Mouse (Mus musculus): ENCODE data around the gene Dhx16. TPM values are rescaled to one million over a fixed set of nuclear protein-coding genes. Genes with fewer than 3 reads are reported as not detected.

Dhx16 gene
- polyA plus RNA-seq (2016; fragmentation: Nextera tagmentation; extraction: Ambion mirVana), result 58.4 and 62.4 TPM in 2 replicates

GRCm38 (mm10) chr17:35879245-35880057 is at the start of gene Dhx16:
Gene Dhx16 (plus strand): TSS chr17:35879819.
- 6% methylated on average over 66 of the region's 66 CpGs for WGBS
- H3K27ac ChIP-seq, result peak within 1 kb of the TSS; percentile 86

DNA sequence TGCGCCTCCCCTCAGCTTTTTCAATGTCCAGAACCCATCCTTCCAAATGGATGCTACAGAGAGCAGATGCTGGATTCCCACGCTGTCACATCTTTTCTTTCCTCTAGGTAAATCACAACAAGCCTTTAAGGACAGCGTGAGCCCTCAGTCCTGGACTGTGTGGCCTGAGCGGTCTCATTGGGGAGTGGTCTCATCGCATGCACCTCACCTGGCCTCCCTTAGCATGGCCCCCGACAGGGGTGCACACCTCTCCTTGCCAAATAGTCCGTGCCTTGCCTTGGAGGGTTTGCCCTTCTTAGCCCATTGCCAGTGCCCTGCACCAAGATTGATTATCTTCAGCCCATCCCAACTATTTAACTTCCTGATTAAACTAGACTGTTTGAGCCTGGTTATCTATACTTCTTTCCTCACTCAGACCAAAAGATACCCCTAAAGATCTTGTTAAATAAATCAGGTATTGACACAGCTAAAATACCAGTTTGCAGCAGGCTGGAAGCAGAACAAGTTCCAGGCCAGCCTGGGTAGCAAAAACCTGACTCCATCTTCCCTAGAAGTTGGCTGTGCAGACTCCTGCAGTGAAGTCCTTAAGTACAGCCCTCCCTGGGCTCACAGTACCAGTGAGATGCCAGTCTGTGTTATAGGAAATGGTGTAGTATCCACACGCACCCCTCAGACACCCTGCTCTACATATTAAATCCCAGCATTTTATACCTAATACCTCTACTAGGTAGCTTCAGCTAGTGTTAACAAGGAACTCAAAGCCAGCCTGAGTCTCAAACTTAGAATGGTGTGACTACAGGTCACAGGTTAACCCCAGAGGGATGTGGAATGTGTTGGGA is 47.0 kb upstream of the Dhx16 start:
- 70% methylated on average over 8 of the region's 8 CpGs for WGBS
- Histone ChIP-seq H3K4me3 (0 out of 2 replicates have a peak overlapping the region, but pooled peaks have one; percentile 6), H3K27ac (no peak overlapping the region), H3K27me3 (ENCODE audit: low read depth, poor library complexity, severe bottlenecking) (no peaks in the 10 kb centered on the region), H3K4me1 (peaks cover 31% of the 10 kb centered on the region), H3K36me3 (peaks cover 80% of the 10 kb centered on the region), H3K9me3 (replicated peaks) (no peaks in the 10 kb centered on the region)
- DNase-seq (ENCODE audit: low spot score), result no peak

More at GRCm38 (mm10) chr17:35879245-35880057, at the start of gene Dhx16:
- Histone ChIP-seq H3K4me3 (peak within 1 kb of the TSS; percentile 98), H3K9me3 (replicated peaks) (no peaks in the 10 kb centered on the region), H3K27me3 (ENCODE audit: low read depth, poor library complexity, severe bottlenecking) (no peaks in the 10 kb centered on the region), H3K4me1 (peaks cover 12% of the 10 kb centered on the region), H3K36me3 (peaks cover 58% of the 10 kb centered on the region)
- DNase-seq (ENCODE audit: low spot score), result peak; percentile 98

- H3K9me3 ChIP-seq (replicated peaks), result no peaks in the 10 kb centered on the region
- 20% methylated on average over 5 of the region's 5 CpGs for WGBS
- peaks cover 73% of the 10 kb centered on the region for H3K36me3 ChIP-seq
- 0 out of 2 replicates have a peak overlapping the region, but pooled peaks have one; percentile 6 for H3K4me3 ChIP-seq
- no peaks in the 10 kb centered on the region for H3K27me3 ChIP-seq (ENCODE audit: low read depth, poor library complexity, severe bottlenecking)
- no peak overlapping the region for H3K27ac ChIP-seq
- peaks cover 31% of the 10 kb centered on the region for H3K4me1 ChIP-seq
- DNase-seq (ENCODE audit: low spot score), result peak; percentile 55
Observed at GRCm38 (mm10) chr17:35833239-35833751, 46.3 kb upstream of the Dhx16 start.

DNA sequence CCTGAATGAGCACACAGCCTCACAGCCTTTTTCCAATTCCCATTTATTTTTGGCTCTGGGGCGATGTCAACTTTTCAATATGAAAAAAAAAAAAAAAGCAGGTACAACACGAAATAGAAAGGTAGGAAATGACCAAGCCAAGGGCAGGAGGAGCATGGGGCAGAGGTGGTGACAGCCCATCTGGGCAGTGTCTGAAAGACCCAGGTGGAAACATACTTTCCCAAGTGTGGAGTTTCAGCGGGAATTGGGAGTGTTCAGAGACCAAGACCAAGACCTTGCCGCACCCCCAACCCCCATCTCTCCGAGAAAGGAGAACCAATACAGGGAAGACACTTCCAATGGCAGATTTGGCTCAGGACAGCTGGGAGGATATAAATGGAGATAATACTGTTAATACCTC is 45.7 kb upstream of the Dhx16 start:
- Histone ChIP-seq H3K9me3 (replicated peaks) (no peaks in the 10 kb centered on the region), H3K36me3 (peaks cover 69% of the 10 kb centered on the region), H3K27me3 (ENCODE audit: low read depth, poor library complexity, severe bottlenecking) (no peaks in the 10 kb centered on the region), H3K27ac (no peak overlapping the region), H3K4me1 (peaks cover 33% of the 10 kb centered on the region), H3K4me3 (peak overlapping the region; percentile 85)
- DNase-seq (ENCODE audit: low spot score), result no peak
- 67% methylated on average over 5 of the region's 5 CpGs for WGBS

DNA sequence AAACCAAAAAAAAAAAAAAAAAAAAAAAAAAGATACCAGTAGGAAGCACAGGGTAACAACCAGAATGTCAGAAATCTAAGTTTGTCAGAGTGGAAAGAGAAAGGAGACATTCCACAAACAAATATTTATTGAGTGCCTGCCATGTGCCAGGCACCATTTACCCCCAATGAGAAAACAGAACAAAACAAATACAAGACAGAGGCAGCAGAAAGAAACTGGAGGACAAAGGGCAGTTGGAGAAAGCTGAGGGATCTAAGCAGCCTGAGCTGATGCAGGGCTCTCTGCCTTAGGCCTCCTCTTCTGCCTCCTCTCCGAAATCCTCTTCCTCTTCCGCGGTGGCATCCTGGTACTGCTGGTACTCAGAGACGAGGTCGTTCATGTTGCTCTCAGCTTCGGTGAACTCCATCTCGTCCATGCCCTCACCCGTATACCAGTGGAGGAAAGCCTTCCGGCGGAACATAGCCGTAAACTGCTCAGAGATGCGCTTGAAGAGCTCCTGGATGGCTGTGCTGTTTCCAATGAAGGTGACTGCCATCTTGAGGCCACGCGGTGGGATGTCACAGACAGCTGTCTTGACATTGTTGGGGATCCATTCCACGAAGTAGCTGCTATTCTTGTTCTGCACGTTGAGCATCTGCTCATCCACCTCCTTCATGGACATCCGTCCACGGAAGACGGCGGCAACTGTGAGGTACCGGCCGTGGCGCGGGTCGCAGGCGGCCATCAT is 44.8 kb upstream of the Dhx16 start:
- no peaks in the 10 kb centered on the region for H3K9me3 ChIP-seq (replicated peaks)
- WGBS, result 87% methylated on average over 26 of the region's 26 CpGs
- peaks cover 33% of the 10 kb centered on the region for H3K4me1 ChIP-seq
- H3K27ac ChIP-seq, result no peak overlapping the region
- peaks cover 65% of the 10 kb centered on the region for H3K36me3 ChIP-seq
- DNase-seq (ENCODE audit: low spot score), result no peak
- H3K27me3 ChIP-seq (ENCODE audit: low read depth, poor library complexity, severe bottlenecking), result no peaks in the 10 kb centered on the region
- H3K4me3 ChIP-seq, result peak overlapping the region; percentile 85

DNA sequence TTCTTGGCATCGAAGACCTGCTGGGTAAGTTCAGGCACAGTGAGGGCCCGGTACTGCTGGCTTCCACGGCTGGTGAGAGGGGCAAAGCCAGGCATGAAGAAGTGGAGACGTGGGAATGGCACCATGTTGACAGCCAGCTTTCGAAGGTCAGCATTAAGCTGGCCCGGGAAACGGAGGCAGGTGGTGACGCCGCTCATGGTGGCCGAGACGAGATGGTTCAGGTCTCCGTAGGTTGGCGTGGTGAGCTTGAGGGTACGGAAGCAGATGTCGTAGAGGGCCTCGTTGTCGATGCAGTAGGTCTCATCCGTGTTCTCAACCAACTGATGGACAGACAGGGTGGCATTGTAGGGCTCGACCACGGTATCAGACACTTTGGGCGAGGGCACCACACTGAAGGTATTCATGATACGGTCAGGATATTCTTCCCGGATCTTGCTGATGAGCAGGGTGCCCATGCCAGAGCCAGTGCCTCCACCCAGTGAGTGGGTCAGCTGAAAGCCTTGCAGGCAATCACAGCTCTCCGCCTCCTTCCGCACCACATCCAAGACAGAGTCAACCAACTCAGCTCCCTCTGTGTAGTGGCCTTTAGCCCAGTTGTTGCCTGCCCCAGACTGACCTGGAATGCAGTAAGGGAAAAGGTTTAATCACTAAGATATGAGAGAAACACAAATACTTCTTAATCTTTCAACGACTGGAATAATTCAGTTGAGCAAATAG is 44.0 kb upstream of the Dhx16 start:
- Histone ChIP-seq H3K9me3 (replicated peaks) (no peaks in the 10 kb centered on the region), H3K4me3 (peak overlapping the region; percentile 85), H3K27me3 (ENCODE audit: low read depth, poor library complexity, severe bottlenecking) (no peaks in the 10 kb centered on the region), H3K36me3 (peaks cover 64% of the 10 kb centered on the region), H3K27ac (peak overlapping the region; percentile 98; the same call in 1 of the 2 replicates), H3K4me1 (peaks cover 28% of the 10 kb centered on the region)
- 87% methylated on average over 26 of the region's 26 CpGs for WGBS
- no peak for DNase-seq (ENCODE audit: low spot score)

- DNase-seq (ENCODE audit: low spot score), result peak; percentile 67
- Histone ChIP-seq H3K9me3 (replicated peaks) (no peaks in the 10 kb centered on the region), H3K4me1 (peaks cover 28% of the 10 kb centered on the region), H3K27ac (peak overlapping the region; percentile 98), H3K4me3 (peak overlapping the region; percentile 85), H3K27me3 (ENCODE audit: low read depth, poor library complexity, severe bottlenecking) (no peaks in the 10 kb centered on the region), H3K36me3 (peaks cover 57% of the 10 kb centered on the region)
- 9% methylated on average over 24 of the region's 24 CpGs for WGBS
Observed at GRCm38 (mm10) chr17:35836178-35836965, 43.2 kb upstream of the Dhx16 start.

- peak; percentile 95 for DNase-seq (ENCODE audit: low spot score)
- peak overlapping the region; percentile 85 for H3K4me3 ChIP-seq
- H3K27me3 ChIP-seq (ENCODE audit: low read depth, poor library complexity, severe bottlenecking), result no peaks in the 10 kb centered on the region
- peak overlapping the region; percentile 98 for H3K27ac ChIP-seq
- H3K36me3 ChIP-seq, result peaks cover 50% of the 10 kb centered on the region
- no peaks in the 10 kb centered on the region for H3K9me3 ChIP-seq (replicated peaks)
- H3K4me1 ChIP-seq, result peaks cover 28% of the 10 kb centered on the region
- WGBS, result 0% methylated on average over 25 of the region's 25 CpGs
Observed at GRCm38 (mm10) chr17:35836991-35837422, 42.6 kb upstream of the Dhx16 start.

DNA sequence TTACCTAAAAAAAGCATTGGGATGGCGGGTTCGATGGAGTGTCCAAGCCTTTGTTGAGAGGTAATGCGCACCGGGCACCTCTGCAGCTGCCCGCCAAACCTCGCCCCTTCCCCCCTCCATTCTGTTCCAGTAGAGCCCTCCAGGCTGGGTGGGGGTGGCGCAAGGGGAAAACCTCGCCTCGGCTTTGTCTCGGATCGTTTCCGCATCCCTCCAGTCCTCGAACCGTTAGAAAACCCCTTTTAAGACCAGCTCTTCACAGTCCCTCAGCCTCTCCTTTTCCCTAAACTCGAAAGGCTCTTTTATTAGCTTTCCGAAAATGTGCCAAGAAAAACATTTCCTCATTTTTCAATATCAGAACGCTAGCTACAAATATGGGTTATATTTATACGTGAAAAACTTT is 42.1 kb upstream of the Dhx16 start:
- Histone ChIP-seq H3K27me3 (ENCODE audit: low read depth, poor library complexity, severe bottlenecking) (no peaks in the 10 kb centered on the region), H3K4me1 (peaks cover 33% of the 10 kb centered on the region)
- WGBS, result under 1% methylated on average over 18 of the region's 18 CpGs

GRCm38 (mm10) chr17:35838122-35838544 is 41.5 kb upstream of the Dhx16 start, which contains the start of gene Tubb5:
Gene Tubb5 (minus strand): TSS chr17:35838306.
- H3K36me3 ChIP-seq, result peaks cover 39% of the 10 kb centered on the region
- 1% methylated on average over 29 of the region's 29 CpGs for WGBS
- peak; percentile 96 for DNase-seq (ENCODE audit: low spot score)

More for the DNA sequence above, 42.1 kb upstream of the Dhx16 start:
- H3K36me3 ChIP-seq, result peaks cover 46% of the 10 kb centered on the region
- peak overlapping the region; percentile 98 for H3K27ac ChIP-seq
- peak; percentile 77 for DNase-seq (ENCODE audit: low spot score)
- H3K9me3 ChIP-seq (replicated peaks), result no peaks in the 10 kb centered on the region
- peak overlapping the region; percentile 85 for H3K4me3 ChIP-seq

DNA sequence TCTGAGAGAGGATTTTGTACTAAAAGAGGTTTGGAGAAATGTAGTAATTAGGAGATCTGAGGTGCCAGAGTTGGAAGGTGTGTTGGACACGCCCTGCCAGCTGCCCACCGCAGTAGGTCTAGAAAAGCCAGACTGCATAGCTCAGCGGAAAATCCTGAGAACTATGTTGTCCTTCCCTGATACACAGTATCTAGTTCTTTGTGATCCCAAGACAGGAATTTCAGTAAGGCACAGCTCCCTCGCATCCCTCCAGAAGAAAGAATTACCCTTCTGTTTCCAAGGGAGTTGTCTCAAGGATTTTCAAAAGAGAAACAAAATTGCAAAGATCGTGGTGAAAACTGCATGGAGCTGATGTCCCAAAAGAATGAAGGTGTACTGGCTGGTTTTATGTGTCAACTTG is 41.0 kb upstream of the Dhx16 start:
- H3K27me3 ChIP-seq (ENCODE audit: low read depth, poor library complexity, severe bottlenecking), result no peaks in the 10 kb centered on the region
- peak overlapping the region; percentile 85 for H3K4me3 ChIP-seq
- peaks cover 41% of the 10 kb centered on the region for H3K4me1 ChIP-seq
- H3K27ac ChIP-seq, result peak overlapping the region; percentile 98
- H3K36me3 ChIP-seq, result peaks cover 35% of the 10 kb centered on the region
- WGBS, result 2% methylated on average over 5 of the region's 5 CpGs
- DNase-seq (ENCODE audit: low spot score), result peak; percentile 57
- H3K9me3 ChIP-seq (replicated peaks), result no peaks in the 10 kb centered on the region

More at GRCm38 (mm10) chr17:35838122-35838544, 41.5 kb upstream of the Dhx16 start, which contains the start of gene Tubb5:
- Histone ChIP-seq H3K27me3 (ENCODE audit: low read depth, poor library complexity, severe bottlenecking) (no peaks in the 10 kb centered on the region), H3K4me1 (peaks cover 40% of the 10 kb centered on the region), H3K9me3 (replicated peaks) (no peaks in the 10 kb centered on the region), H3K27ac (peak within 1 kb of the TSS; percentile 98), H3K4me3 (peak within 1 kb of the TSS; percentile 85)
